Mouse (Mus musculus) neutrophil, adult 5-6 weeks (primary cell): ENCODE measurements around the gene Magea5. TPM values are rescaled to one million over a fixed set of nuclear protein-coding genes. Genes with fewer than 3 reads are reported as not detected.
"Not testable (repeated sequence)": the region's sequence is repeated elsewhere in the genome, so short reads cannot be mapped to it uniquely, and the experiment has no call there.

Experiments used
- ATAC-seq: fragments of 151-379, 151-347 bp; 2 replicates; pipeline ENCODE4 v1.8.0; 2017; ENCODE audit warnings: mild to moderate bottlenecking, moderate TSS enrichment; ENCODE audit not compliant: insufficient number of reproducible peaks, poor library complexity, low FRiP score, severe bottlenecking; ENCODE audit errors: extremely low read depth
- total RNA-seq: library from RNA; stranded (forward); fragments of 200-1000 nt; gene quantifications from 2 replicates; pipeline ENCODE4 v1.2.3, GENCODE M21; 2017

The Magea5 gene
- total RNA-seq = not detected in 2 replicates

DNA sequence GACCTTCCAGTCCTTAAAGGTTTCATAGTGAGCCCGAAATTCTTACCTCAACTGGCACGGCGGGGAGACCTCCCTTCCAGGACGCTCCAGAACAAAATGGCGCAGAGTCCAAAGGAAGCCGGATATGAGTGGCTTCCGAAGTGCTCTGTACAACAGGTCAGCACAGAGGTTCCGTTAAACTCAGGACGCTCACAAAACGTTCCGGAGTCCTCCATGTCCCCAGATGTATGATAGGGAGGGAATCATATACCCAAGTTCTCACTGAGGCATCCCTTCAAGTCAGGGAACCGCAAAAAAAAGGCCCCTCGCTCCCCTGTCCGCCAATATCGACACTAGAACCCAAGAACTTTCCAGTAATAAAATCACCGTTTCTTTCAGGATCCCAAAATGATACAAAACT lies at the start of gene Magea5:
Magea5 (minus strand) TSS at position 101 of the 400 bp plus-strand sequence.
- ATAC-seq = not testable (repeated sequence)

- no peak for ATAC-seq
Measured at GRCm38 (mm10) chrX:155098024-155098423, 35.1 kb upstream of the Magea5 start.

DNA sequence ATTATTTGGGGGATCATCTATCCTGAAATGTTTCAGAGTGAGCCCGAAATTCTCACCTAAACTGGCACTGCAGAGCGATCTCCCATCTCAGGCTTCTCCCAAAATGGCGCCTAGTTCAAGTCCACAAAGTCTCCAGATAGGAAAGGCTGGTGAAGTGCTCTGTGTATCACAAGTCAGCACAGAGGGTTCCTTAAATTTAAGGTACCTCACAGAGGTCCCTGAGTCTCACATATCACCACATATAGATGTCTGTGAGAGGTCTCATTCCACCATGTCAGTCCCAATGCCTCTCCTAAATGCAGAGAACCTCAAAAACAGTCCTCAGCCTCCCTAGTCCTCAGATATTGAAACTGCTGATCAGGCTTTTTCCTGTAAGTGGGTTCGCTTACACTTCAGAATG lies 30.6 kb upstream of the Magea5 start, which contains the start of gene Magea2:
Magea2 (minus strand) TSS at position 101 of the 400 bp plus-strand sequence.
- not testable (repeated sequence) for ATAC-seq

DNA sequence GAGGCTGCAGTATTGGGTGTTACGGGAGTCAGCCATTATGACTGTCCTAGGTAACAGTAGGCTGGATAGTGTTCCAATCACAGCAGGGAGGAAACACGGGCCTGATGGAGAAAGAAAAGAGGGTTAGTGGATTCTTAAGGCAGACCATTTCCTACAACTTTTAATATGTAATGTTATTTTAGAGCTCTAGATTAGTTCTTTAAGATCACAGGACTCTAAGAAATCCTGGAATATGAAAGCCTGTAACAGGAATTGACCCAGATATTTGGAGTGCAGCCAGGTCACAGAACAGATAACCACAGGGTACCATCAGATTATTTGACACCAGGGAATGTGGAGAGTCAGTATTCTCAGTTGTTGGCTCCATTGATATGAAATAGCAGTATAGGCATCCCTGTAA lies 26.7 kb upstream of the Magea5 start, which contains the start of gene Magea1:
Magea1 (minus strand) TSS at position 101 of the 400 bp plus-strand sequence.
- not testable (repeated sequence) for ATAC-seq

Other genes starting within 250 kb of the Magea5 start
- not detected in 2 replicates for gene Cldn34b1, start 172.9 kb downstream of the Magea5 start, total RNA-seq
- not detected in 2 replicates for gene Magea6, start 127.2 kb downstream of the Magea5 start, total RNA-seq
- gene Magea3, start 113.6 kb downstream of the Magea5 start, total RNA-seq = not detected in 2 replicates
- not detected in 2 replicates for gene Magea8, start 67.3 kb downstream of the Magea5 start, total RNA-seq
- not detected in 2 replicates for gene Magea1, start 26.6 kb upstream of the Magea5 start, total RNA-seq
- not detected in 2 replicates for gene Magea2, start 30.5 kb upstream of the Magea5 start, total RNA-seq
- not detected in 2 replicates for gene Cldn34b2, start 65.3 kb upstream of the Magea5 start, total RNA-seq
- 1,017 and 1,066 TPM in 2 replicates for gene Sat1, start 153.3 kb upstream of the Magea5 start, total RNA-seq
- 36.9 and 40.5 TPM in 2 replicates for gene Acot9, start 199.3 kb upstream of the Magea5 start, total RNA-seq